Mouse (Mus musculus) heart, embryonic 13.5 days (tissue): ENCODE measurements around the gene Gm7849. TPM values are rescaled to one million over a fixed set of nuclear protein-coding genes. Genes with fewer than 3 reads are reported as not detected.
"Not testable (repeated sequence)": the region's sequence is repeated elsewhere in the genome, so short reads cannot be mapped to it uniquely, and the experiment has no call there.

Experiments
- ATAC-seq: fragments of 200-750 bp; cut with Nextera tagmentation; 2 replicates; pipeline ENCODE4 v1.8.0; 2017; ENCODE audit warnings: moderate TSS enrichment; ENCODE audit not compliant: insufficient number of reproducible peaks, low FRiP score, low TSS enrichment; ENCODE audit errors: extremely low read depth
- H3K27ac ChIP-seq: fragments of 300-500 bp; sonication (generic); replicated peaks from 2 replicates; pipeline ENCODE4 v1.5.1; 2015; ENCODE audit warnings: moderate library complexity, mild to moderate bottlenecking, inconsistent platforms
- H3K27me3 ChIP-seq: fragments of 300-500 bp; sonication (generic); replicated peaks from 2 replicates; pipeline ENCODE4 v1.6.1; 2015; ENCODE audit warnings: mild to moderate bottlenecking, inconsistent platforms
- H3K36me3 ChIP-seq: fragments of 300-500 bp; sonication (generic); 2 replicates; pipeline ENCODE4 v1.6.1; 2015; ENCODE audit warnings: mild to moderate bottlenecking, inconsistent platforms
- H3K4me1 ChIP-seq: fragments of 300-500 bp; sonication (generic); 2 replicates; pipeline ENCODE4 v1.6.1; 2015; ENCODE audit warnings: inconsistent platforms
- H3K4me2 ChIP-seq: fragments of 300-500 bp; sonication (generic); 2 replicates; pipeline ENCODE4 v1.6.1; 2015; ENCODE audit warnings: inconsistent platforms, mild to moderate bottlenecking, moderate library complexity
- H3K4me3 ChIP-seq: fragments of 300-500 bp; sonication (generic); 2 replicates; pipeline ENCODE4 v1.5.1; 2015; ENCODE audit warnings: moderate library complexity, mild to moderate bottlenecking, inconsistent platforms
- H3K9ac ChIP-seq: fragments of 300-500 bp; sonication (generic); 2 replicates; pipeline ENCODE4 v1.6.1; 2015; ENCODE audit warnings: inconsistent platforms, mild to moderate bottlenecking, moderate library complexity
- H3K9me3 ChIP-seq: fragments of 300-500 bp; sonication (generic); 2 replicates; pipeline ENCODE4 v1.6.1; 2016; ENCODE audit warnings: inconsistent platforms
- WGBS: fragments of 180-500 bp; shearing (Covaris S2); methylation state at CpG from one replicate; pipeline ENCODE4 v1.1.7; 2015; ENCODE audit warnings: mixed read lengths; 5-methylcytosine and 5-hydroxymethylcytosine counted together
- polyA plus RNA-seq: library from polyadenylated mRNA; unstranded; fragments of >200 nt; fragmentation: Nextera tagmentation; extraction: Ambion mirVana; gene quantifications from 2 replicates; pipeline ENCODE4 v1.2.1, GENCODE M21; 2015

The Gm7849 gene
- not detected in 2 replicates for polyA plus RNA-seq

- H3K27me3 ChIP-seq, H3K4me1 ChIP-seq, H3K4me3 ChIP-seq, H3K4me2 ChIP-seq, ATAC-seq, H3K36me3 ChIP-seq, H3K9me3 ChIP-seq, H3K27ac ChIP-seq, H3K9ac ChIP-seq: not testable (repeated sequence)
- WGBS, result no CpG with 5 or more reads among the region's 1 CpGs
Measured at GRCm38 (mm10) chr8:21456460-21456859, at the start of gene Gm7849. TSS of gene Gm7849 (minus strand) at chr8:21456560.

- H3K4me2 ChIP-seq, H3K27ac ChIP-seq, H3K9ac ChIP-seq, H3K4me3 ChIP-seq, H3K36me3 ChIP-seq, H3K27me3 ChIP-seq, H3K4me1 ChIP-seq, H3K9me3 ChIP-seq, ATAC-seq: not testable (repeated sequence)
- WGBS, result no CpG with 5 or more reads among the region's 1 CpGs
Measured at GRCm38 (mm10) chr8:21427111-21427510, 29.2 kb downstream of the Gm7849 start, which contains the start of gene Defa36. TSS of gene Defa36 (plus strand) at chr8:21427411.

Other genes with a start within 250 kb of the Gm7849 start
- not detected in 2 replicates for gene Gm15292, start 206.8 kb downstream of the Gm7849 start, polyA plus RNA-seq
- gene Defa27, start 141.0 kb downstream of the Gm7849 start, polyA plus RNA-seq, result not detected in 2 replicates
- not detected in 2 replicates for gene Defa29, start 129.5 kb downstream of the Gm7849 start, polyA plus RNA-seq
- not detected in 2 replicates for gene Defa2, start 78.0 kb downstream of the Gm7849 start, polyA plus RNA-seq
- gene Defa33, start 64.7 kb downstream of the Gm7849 start, polyA plus RNA-seq, result not detected in 2 replicates
- gene Defa36, start 29.1 kb downstream of the Gm7849 start, polyA plus RNA-seq, result not detected in 2 replicates
- gene Defa20, start 52.7 kb upstream of the Gm7849 start, polyA plus RNA-seq, result not detected in 2 replicates
- gene Defa32, start 72.5 kb upstream of the Gm7849 start, polyA plus RNA-seq, result not detected in 2 replicates
- gene Defa37, start 108.8 kb upstream of the Gm7849 start, polyA plus RNA-seq, result not detected in 2 replicates
- gene Defa28, start 126.4 kb upstream of the Gm7849 start, polyA plus RNA-seq, result not detected in 2 replicates
- gene Gm7861, start 137.9 kb upstream of the Gm7849 start, polyA plus RNA-seq, result not detected in 2 replicates
- not detected in 2 replicates for gene Defa26, start 161.6 kb upstream of the Gm7849 start, polyA plus RNA-seq
- not detected in 2 replicates for gene Defa17, start 199.2 kb upstream of the Gm7849 start, polyA plus RNA-seq
- not detected in 2 replicates for gene Defa34, start 209.2 kb upstream of the Gm7849 start, polyA plus RNA-seq
- gene AY761184, start 247.1 kb upstream of the Gm7849 start, polyA plus RNA-seq, result not detected in 2 replicates